Mouse (Mus musculus) E14TG2a.4 (cell line): ENCODE measurements at regions not wholly inside any gene's neighbourhood (a gene's known extent, or its start where the extent isn't known, plus 50 kb on each side); places are given as distances from the start of the nearest gene placed in this dataset.

Experiments used
- CTCF ChIP-seq: conservative IDR thresholded peaks from 2 replicates; pipeline ENCODE4 v1.5.1; 2014; ENCODE audit warnings: low read length
- POU5F1 ChIP-seq: IDR thresholded peaks from 2 replicates; pipeline ENCODE4 v1.6.1; 2014; ENCODE audit warnings: low read length, borderline replicate concordance

GRCm38 (mm10) chr3:63610113-63610919 is 126.6 kb upstream of the Gm34302 start:
- TF ChIP-seq CTCF (no peak), POU5F1 (no peak)
